Mouse (Mus musculus): ENCODE results near the gene Ung.

DNA sequence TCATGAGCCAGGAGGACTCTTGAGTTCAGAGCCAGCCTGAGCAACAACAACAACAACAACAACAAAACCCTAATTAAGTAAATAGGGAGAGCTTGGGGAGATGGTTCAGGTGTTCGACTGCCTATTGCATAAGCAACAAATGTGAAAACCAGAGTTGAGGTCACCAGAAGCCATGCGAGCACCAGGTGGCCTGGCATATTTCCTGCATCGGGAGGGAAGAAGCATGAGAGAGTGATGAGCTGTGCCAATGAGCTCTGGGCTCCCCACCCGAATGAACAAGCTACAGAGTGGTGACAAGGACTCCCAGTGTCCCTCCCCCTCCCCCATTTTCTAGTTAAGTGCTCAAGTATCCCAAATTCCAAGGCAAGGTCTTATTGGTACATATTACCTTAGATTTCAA lies 28.3 kb upstream of the Ung start:
- TF ChIP-seq CTCF (IDR thresholded peaks at IDR 0.05; ENCODE audit: low read depth) (no peak), EP300 (IDR thresholded peaks at IDR 0.05; ENCODE audit: low read depth) (no peak)
